Mouse (Mus musculus) left cerebral cortex, postnatal 14 days (tissue): ENCODE measurements around the gene Olfr394. TPM values are rescaled to one million over a fixed set of nuclear protein-coding genes. Genes with fewer than 3 reads are reported as not detected.
"Not testable (repeated sequence)": the region's sequence is repeated elsewhere in the genome, so short reads cannot be mapped to it uniquely, and the experiment has no call there.

Experiments
- DNase-seq, 2 experiments: peaks; one replicate each; pipeline ENCODE4 v3.0.0; 2021 to 2022; ENCODE audit warnings: low spot score in 2 of 2, mixed read lengths in 1 of 2
- intact Hi-C: fragments of 180-260 bp; cut with DNase I; formaldehyde crosslinking; loops from one replicate; pipeline ENCODE4 v1.15.1; 2025
- long read RNA-seq, 2 experiments: library from polyadenylated mRNA; stranded (forward); transcript quantifications; one replicate each; pipeline ENCODE4 v2.0.0; 2021
- total RNA-seq, 2 experiments: library from RNA; stranded (reverse); gene quantifications; 2 replicates each; pipeline ENCODE4 v1.2.3; 2021

Olfr394 gene
- total RNA-seq: not detected
- long read RNA-seq, experiment 1: 0 reads
- long read RNA-seq, experiment 2: 0 reads

DNA sequence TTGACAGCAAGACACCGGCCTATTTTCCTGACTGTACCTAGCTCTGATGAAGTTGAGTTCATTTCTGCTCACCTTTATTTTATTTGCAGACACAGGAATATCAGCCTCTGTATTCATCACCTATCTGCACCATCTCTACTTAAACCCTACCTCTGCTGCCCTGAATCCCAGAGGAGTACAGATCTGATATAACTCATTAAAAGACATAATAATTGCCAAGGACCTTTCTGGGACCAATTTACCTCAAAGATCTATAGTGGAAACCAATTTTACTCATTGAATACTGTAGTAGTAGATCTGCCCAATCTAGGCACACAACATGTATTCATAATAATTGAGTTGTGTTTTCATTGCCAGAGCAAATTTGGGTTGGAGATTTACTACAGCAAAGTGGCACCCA, at the start of gene Olfr394:
Olfr394 (minus strand) TSS at position 101 of the 400 bp plus-strand sequence.
- intact Hi-C loops: no loop called here
- no peak for DNase-seq

DNA sequence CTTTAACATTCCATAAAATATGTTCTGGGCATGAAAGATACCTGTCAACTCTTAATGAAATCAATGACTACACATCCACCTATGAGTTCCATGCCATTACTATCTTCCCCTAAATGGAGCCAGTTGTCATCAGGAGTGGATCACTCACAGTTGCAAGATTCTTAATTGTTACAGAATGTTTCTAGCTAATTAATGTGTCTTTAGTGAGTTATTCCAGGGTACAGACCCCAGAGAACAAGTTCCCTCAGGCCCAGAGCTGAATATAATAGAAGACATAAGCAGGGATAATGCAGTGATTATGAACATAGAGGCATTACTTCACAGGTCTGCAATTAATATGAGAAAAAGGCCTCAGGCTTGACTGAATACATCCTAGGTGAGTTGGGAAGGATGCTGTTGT, 45.8 kb upstream of the Olfr394 start, which contains the start of gene Olfr23:
Olfr23 (plus strand) TSS at position 301 of the 400 bp plus-strand sequence.
- intact Hi-C loops: no loop called here
- no peak for DNase-seq

DNA sequence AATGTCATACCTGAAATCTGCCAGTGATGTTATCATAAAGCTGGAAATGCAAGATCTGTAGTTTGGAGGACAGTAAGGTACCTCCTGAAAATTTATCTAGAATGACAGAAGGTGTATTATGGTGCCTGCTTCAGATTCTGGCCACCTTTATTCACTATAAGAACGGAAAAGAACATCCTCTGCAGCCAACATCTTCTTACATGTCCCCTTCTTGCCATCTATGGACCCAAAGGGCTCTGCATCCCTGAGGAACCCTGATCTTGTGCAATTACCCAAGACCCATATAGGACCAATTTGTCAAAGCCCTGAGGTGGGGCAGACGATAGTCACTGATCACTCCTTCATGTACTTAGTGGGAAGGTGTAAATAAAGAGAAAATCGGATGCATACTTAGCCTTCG, 18.6 kb upstream of the Olfr394 start, which contains the start of gene Olfr395:
Olfr395 (minus strand) TSS at position 101 of the 400 bp plus-strand sequence.
- intact Hi-C loops, DNase-seq: not testable (repeated sequence)

DNA sequence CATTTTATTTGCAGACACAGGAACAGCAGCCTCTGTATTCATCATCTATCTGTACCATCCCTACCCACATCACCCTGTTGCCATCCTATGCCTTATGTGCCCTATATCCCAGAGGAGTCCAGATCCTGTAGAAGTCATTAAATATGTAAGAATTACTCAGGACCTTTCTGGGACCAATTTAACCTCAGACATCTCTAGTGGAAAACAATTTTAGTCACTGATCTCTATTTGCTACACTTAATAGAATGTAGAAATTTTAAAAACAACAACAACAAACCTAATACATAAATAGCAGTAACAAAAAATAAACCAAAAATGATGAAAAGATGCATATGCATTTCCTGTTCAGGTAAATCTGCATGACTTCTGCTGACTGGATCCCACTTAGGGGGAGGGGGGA, 39.2 kb downstream of the Olfr394 start, which contains the start of gene Olfr393:
Olfr393 (minus strand) TSS at position 101 of the 400 bp plus-strand sequence.
- intact Hi-C loops: no loop called here
- DNase-seq: no peak

Other genes with a start within 250 kb of the Olfr394 start
- gene Zfp735, start 202.0 kb downstream of the Olfr394 start, total RNA-seq: not detected
- not detected for gene Olfr389, start 110.1 kb downstream of the Olfr394 start, total RNA-seq
- gene Olfr390, start 107.8 kb downstream of the Olfr394 start, total RNA-seq: not detected
- gene Olfr391-ps, start 87.7 kb downstream of the Olfr394 start, total RNA-seq: not detected
- gene Olfr392, start 73.7 kb downstream of the Olfr394 start, total RNA-seq: not detected
- not detected for gene Olfr393, start 39.3 kb downstream of the Olfr394 start, total RNA-seq
- gene Olfr395, start 18.5 kb upstream of the Olfr394 start, total RNA-seq: not detected
- not detected for gene Olfr23, start 45.9 kb upstream of the Olfr394 start, total RNA-seq
- not detected for gene Olfr397, start 70.0 kb upstream of the Olfr394 start, total RNA-seq
- not detected for gene Olfr398, start 99.6 kb upstream of the Olfr394 start, total RNA-seq
- not detected for gene Olfr139, start 165.8 kb upstream of the Olfr394 start, total RNA-seq
- gene Olfr399, start 165.8 kb upstream of the Olfr394 start, total RNA-seq: not detected
- gene Zfp616, start 179.2 kb upstream of the Olfr394 start, total RNA-seq: not detected
- not detected for gene Olfr401, start 222.9 kb upstream of the Olfr394 start, total RNA-seq